Mouse (Mus musculus) olfactory bulb, adult 2 months (tissue): ENCODE results near the gene Polg.

ENCODE experiments used
- CTCF ChIP-seq: fragments of 200-500 bp; IDR thresholded peaks from 2 replicates; pipeline ENCODE4 v1.5.1; 2012; ENCODE audit warnings: low read depth, mild to moderate bottlenecking, low read length, moderate library complexity; ENCODE audit not compliant: insufficient read depth
- POLR2A ChIP-seq: fragments of 200-500 bp; IDR thresholded peaks from 2 replicates; pipeline ENCODE4 v1.6.1; 2012; ENCODE audit warnings: mild to moderate bottlenecking, low read depth, low read length, moderate library complexity; ENCODE audit not compliant: insufficient read depth

DNA sequence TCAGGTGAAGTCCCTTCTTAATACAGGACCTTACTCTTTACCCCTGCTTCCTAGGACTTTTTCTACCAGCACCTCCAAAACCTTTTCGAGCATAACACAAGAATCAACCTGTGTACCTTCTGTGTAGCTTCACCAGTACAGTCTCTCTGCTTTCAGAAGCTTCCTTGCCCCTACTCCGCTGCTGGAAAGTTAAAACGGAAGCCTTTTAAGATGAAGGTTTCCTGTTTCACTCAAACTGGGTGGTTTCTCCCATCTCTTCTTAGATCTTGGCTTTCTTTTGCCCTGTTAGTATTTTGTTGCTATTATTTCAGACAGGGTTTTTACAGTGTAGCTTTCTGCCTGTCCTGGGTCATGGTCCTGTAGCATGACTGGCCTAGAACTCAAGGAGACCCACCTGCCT is 18.7 kb downstream of the Polg start:
- no peak for TF ChIP-seq POLR2A
- no peak for TF ChIP-seq CTCF
